Mouse (Mus musculus): ENCODE measurements around the gene H2-M10.5.
"Not testable (repeated sequence)": the region's sequence is repeated elsewhere in the genome, so short reads cannot be mapped to it uniquely, and the experiment has no call there.

Gene H2-M10.5

GRCm38 (mm10) chr17:36772610-36773009 is at the start of gene H2-M10.5:
Gene H2-M10.5, plus strand, starts transcription at chr17:36772910.
- not testable (repeated sequence) for DNase-seq (ENCODE audit: low spot score in 2 of 2)

GRCm38 (mm10) chr17:36726046-36726445 is 46.7 kb upstream of the H2-M10.5 start:
- DNase-seq (ENCODE audit: low spot score in 2 of 2), result no peak

GRCm38 (mm10) chr17:36763816-36764215 is 8.9 kb upstream of the H2-M10.5 start:
- DNase-seq (ENCODE audit: low spot score in 2 of 2), result no peak

GRCm38 (mm10) chr17:36764244-36764643 is 8.5 kb upstream of the H2-M10.5 start:
- DNase-seq (ENCODE audit: low spot score in 2 of 2), result peak; percentile 2 to 26

- DNase-seq (ENCODE audit: low spot score in 2 of 2), result not testable (repeated sequence)
Observed at GRCm38 (mm10) chr17:36765403-36765802, 7.3 kb upstream of the H2-M10.5 start.

GRCm38 (mm10) chr17:36781533-36781932 is 8.8 kb downstream of the H2-M10.5 start:
- no peak for DNase-seq (ENCODE audit: low spot score in 2 of 2)

GRCm38 (mm10) chr17:36786483-36786886 is 13.8 kb downstream of the H2-M10.5 start:
- peak in 1 of 2 experiments; percentile 11 for DNase-seq (ENCODE audit: low spot score in 2 of 2)

GRCm38 (mm10) chr17:36788351-36788750 is 15.6 kb downstream of the H2-M10.5 start:
- DNase-seq (ENCODE audit: low spot score in 2 of 2), result no peak

- peak; percentile 53 to 72 for DNase-seq (ENCODE audit: low spot score in 2 of 2)
Observed at GRCm38 (mm10) chr17:36788801-36789200, 16.1 kb downstream of the H2-M10.5 start.

- DNase-seq (ENCODE audit: low spot score in 2 of 2), result no peak
Observed at GRCm38 (mm10) chr17:36799493-36799892, 26.8 kb downstream of the H2-M10.5 start.

- not testable (repeated sequence) for DNase-seq (ENCODE audit: low spot score in 2 of 2)
Observed at GRCm38 (mm10) chr17:36799921-36800462, 27.3 kb downstream of the H2-M10.5 start.

- DNase-seq (ENCODE audit: low spot score in 2 of 2), result no peak
Observed at GRCm38 (mm10) chr17:36811871-36812270, 39.2 kb downstream of the H2-M10.5 start, which contains the start of gene H2-M10.6. Gene H2-M10.6, plus strand, starts transcription at chr17:36812171.

GRCm38 (mm10) chr17:36824005-36824404 is 51.3 kb downstream of the H2-M10.5 start:
- DNase-seq (ENCODE audit: low spot score in 2 of 2), result no peak

- DNase-seq (ENCODE audit: low spot score in 2 of 2), result no peak
Observed at GRCm38 (mm10) chr17:36825525-36825924, 52.8 kb downstream of the H2-M10.5 start.
